Mouse (Mus musculus) splenic B cell, adult 2 months (primary cell): Measurements from ENCODE around the gene Washc2.
"Not testable (repeated sequence)": the region's sequence is repeated elsewhere in the genome, so short reads cannot be mapped to it uniquely, and the experiment has no call there.

ENCODE experiments used
- DNase-seq: peaks from one replicate; pipeline ENCODE4 v3.0.0-alpha.2; 2011; ENCODE audit warnings: low read depth, low spot score
- H3K27me3 ChIP-seq: 2 replicates; pipeline ENCODE4 v1.6.1; 2012; ENCODE audit warnings: mild to moderate bottlenecking, low read length, moderate library complexity, mixed read lengths; ENCODE audit not compliant: control insufficient read depth, poor library complexity, insufficient read depth, severe bottlenecking
- H3K36me3 ChIP-seq: 2 replicates; pipeline ENCODE4 v1.6.1; 2012; ENCODE audit warnings: mild to moderate bottlenecking, low read length, moderate library complexity, mixed read lengths; ENCODE audit not compliant: control insufficient read depth, poor library complexity, insufficient read depth, severe bottlenecking

The Washc2 gene

DNA sequence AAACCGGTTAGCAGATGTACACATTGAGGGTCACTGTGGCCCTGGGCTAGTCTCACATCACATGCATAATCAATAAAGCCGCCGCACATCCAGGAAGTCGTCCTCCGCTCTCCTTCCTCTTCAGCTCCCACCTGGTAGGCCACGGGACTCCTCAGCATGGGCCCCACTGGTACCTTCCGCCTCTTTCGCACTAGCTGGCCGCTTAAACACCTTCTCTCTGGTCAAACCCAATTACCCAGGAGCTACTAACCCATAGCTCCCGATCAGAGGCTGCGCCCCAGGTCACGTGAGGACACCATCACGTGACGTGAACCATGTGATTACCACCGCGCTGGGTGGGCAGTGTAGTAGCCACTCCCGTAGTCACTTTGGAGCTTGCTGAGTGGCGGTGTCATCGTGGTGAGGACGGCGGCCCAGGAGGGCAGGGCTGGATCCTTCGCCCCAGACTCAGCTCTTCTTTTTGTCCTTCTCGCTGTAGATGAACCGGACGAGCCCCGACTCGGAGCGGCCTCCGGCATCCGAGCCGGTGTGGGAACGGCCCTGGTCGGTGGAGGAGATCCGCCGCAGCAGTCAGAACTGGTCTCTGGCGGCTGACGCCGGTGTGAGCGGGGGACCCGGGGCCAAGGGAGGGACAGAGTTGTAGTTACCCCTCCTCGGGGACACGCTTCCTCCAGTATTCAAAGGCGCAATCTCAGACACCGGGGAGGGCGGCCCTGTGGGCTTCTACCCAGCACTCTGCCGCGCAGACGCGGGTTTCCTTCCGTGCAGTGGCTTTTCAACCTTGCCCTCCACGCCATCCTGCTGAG, at the start of gene Washc2:
Washc2 (plus strand) TSS at position 310 of the 806 bp plus-strand sequence.
- peaks cover 12% of the 10 kb centered on the region for H3K36me3 ChIP-seq
- peak; percentile 97 for DNase-seq

GRCm38 (mm10) chr6:116166383-116166782, 41.5 kb upstream of the Washc2 start:
- no peak for DNase-seq
- Histone ChIP-seq H3K36me3 (no peaks in the 10 kb centered on the region), H3K27me3 (no peaks in the 10 kb centered on the region)

More for the DNA sequence above, at the start of gene Washc2:
- H3K27me3 ChIP-seq, result no peaks in the 10 kb centered on the region

DNA sequence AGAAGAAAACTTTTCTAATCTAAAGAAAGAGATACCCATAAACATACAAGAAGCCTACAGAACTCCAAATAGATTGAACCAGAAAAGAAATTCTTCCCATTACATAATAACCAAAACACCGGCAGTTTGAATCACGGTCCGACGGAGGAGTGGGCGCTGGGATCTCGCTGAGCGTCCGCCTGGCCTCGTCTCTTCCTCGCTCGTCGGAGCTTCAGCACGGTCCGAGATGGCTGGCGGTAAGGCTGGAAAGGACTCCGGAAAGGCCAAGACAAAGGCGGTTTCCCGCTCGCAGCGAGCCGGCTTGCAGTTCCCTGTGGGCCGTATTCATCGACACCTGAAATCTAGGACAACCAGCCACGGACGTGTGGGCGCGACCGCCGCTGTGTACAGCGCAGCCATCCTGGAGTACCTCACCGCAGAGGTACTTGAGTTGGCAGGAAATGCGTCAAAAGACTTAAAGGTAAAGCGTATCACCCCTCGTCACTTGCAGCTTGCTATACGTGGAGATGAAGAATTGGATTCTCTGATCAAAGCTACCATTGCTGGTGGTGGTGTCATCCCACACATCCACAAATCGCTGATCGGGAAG, 34.2 kb upstream of the Washc2 start:
- H3K36me3 ChIP-seq, DNase-seq, H3K27me3 ChIP-seq: not testable (repeated sequence)

- Histone ChIP-seq H3K36me3 (no peaks in the 10 kb centered on the region), H3K27me3 (no peaks in the 10 kb centered on the region)
- DNase-seq, result no peak
Observed at GRCm38 (mm10) chr6:116178376-116178775, 29.5 kb upstream of the Washc2 start.

GRCm38 (mm10) chr6:116180731-116181130, 27.1 kb upstream of the Washc2 start:
- no peak for DNase-seq
- Histone ChIP-seq H3K36me3 (no peaks in the 10 kb centered on the region), H3K27me3 (no peaks in the 10 kb centered on the region)

- no peaks in the 10 kb centered on the region for H3K36me3 ChIP-seq
- DNase-seq, result no peak
Observed at GRCm38 (mm10) chr6:116183509-116183908, 24.3 kb upstream of the Washc2 start.

GRCm38 (mm10) chr6:116186485-116186884, 21.4 kb upstream of the Washc2 start:
- no peak for DNase-seq
- no peaks in the 10 kb centered on the region for H3K36me3 ChIP-seq
- H3K27me3 ChIP-seq, result no peaks in the 10 kb centered on the region

More at GRCm38 (mm10) chr6:116183509-116183908, 24.3 kb upstream of the Washc2 start:
- H3K27me3 ChIP-seq, result no peaks in the 10 kb centered on the region

DNA sequence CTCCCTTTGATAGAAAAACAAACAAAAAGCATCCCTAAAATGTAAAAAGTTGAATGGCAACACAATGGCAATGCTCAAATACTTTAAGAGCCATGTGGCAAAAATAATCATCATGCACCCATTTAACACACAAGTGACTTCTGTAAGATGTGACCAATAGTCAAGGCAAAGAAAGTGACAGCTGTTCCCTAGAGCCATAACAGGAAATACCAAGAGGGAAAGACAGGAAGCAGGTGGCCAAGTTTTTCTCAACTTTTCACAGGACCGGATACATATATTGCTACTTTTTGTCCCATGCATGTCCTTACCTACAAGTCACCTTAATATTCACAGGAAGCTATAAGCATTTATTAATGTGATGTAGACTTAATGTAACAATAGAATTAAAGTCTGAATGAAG, 18.4 kb upstream of the Washc2 start:
- no peak for DNase-seq
- Histone ChIP-seq H3K27me3 (no peaks in the 10 kb centered on the region), H3K36me3 (no peaks in the 10 kb centered on the region)

DNA sequence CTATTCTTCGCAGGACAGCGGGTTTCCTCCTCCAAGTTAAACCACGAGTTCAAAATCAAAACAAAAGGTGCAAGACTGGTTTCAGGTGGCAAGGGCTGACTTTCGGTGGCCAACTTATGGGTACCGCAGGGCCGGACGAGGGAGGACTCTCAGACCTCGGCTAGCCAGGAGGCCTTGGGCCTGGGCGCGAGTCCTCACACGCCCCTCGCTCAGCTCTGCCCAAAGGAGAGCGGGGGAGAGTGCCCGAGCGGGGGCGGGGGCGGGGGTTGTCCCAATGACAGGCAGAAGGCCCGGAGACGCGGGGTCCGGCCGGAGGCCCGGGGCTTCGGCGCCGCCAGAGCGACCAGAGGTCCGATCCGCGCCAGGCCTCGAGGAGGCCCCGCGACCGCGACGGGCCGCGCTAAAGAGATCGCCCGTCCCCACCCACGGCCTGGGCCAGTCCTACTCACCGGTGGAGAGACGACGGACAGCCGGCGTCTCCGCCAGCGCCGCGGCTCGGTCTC, 15.0 kb upstream of the Washc2 start:
- Histone ChIP-seq H3K27me3 (no peaks in the 10 kb centered on the region), H3K36me3 (no peaks in the 10 kb centered on the region)
- no peak for DNase-seq

DNA sequence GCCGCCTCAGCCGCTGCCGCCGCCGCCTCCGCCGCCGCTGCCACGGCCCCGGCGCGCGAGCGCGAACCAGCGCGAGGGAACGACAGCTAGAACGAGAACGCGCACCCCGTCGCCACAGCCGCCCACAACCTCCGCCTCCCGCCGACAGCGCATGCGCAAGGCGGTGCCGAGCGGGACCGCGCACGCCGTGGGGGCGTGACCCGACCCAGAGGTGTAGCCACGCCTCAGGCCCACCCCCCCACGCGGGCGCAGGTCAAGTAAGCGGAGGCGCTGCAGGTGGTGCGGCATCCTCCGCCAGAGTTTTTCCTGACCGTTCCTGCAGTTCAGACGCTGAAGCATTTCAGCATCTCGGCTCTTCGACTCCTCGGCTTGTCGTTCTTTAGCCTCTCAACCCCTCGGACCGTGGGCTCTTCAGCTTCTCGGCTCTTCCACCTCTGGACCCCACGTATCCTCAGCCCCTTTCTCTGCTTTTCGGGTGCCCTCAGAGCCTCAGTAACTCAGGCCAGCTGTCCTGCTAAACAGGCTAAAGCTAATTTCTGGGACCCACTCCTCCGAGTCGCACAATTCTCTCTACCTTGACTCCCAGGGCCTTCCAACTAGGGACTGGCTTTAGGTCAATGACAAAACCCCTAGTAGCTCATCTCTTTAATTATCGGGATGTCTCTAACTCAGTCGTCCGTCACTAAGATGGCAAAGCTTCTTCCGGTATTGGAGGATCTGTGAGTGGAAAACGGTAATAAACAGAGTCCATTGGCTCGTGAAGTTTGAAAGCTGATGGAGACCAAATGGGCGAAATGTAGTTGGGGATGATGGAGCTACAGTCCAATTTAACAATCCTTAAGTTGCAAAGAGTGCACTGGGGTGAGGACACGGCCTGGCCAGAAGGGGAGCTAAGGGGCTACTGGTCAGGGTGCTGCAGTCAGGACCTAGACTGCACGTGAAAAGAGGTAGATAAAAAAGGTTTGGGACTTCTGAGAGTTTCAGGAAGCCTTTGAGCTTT, 14.1 kb upstream of the Washc2 start, which contains the start of gene Tmcc1:
Tmcc1 (minus strand) TSS at position 93 of the 1,000 bp plus-strand sequence.
- peak; percentile 99 for DNase-seq
- H3K36me3 ChIP-seq, result no peaks in the 10 kb centered on the region
- H3K27me3 ChIP-seq, result no peaks in the 10 kb centered on the region

DNA sequence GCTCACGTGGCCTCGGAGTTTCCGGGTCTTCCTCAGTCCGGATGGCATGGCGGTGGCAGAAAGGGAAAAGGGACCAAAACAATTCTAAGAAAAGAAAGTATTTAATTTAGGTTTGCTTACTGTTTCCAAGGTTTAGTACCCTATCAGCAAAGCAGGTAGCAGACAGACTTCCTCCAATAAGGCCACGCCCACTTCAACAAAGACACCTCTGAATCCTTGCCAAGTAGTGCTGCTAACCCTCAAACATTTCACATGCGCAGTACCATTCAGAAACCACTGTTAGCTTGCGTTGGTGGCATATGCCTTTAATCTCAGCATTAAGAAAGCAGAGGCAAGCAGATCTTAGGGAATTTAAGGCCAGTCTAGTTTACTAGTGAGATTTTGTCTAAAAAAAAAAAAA, 12.0 kb upstream of the Washc2 start:
- Histone ChIP-seq H3K36me3 (no peaks in the 10 kb centered on the region), H3K27me3 (no peaks in the 10 kb centered on the region)
- no peak for DNase-seq

- peak; percentile 75 for DNase-seq
- Histone ChIP-seq H3K36me3 (no peaks in the 10 kb centered on the region), H3K27me3 (no peaks in the 10 kb centered on the region)
Observed at GRCm38 (mm10) chr6:116198173-116198572, 9.7 kb upstream of the Washc2 start.

DNA sequence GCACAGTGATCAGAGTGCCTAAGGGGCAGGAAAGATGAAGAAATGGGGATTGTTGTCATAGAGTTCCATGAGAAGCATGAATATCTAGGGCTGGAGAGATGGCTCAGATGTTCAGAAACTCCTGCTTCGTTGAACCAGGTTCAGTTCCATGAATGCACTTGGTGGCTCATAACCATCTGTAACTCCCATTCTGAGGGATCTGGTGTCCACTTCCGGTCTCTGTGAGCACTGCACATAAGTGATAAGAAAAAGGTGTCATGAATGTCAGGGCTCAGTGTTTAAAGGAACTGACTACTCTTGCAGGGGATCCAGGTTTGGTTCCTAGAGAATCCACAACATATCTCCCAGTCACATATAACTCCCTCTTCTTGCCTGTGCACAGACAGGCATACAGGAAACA, 8.2 kb upstream of the Washc2 start:
- Histone ChIP-seq H3K36me3 (no peaks in the 10 kb centered on the region), H3K27me3 (no peaks in the 10 kb centered on the region)
- no peak for DNase-seq

DNA sequence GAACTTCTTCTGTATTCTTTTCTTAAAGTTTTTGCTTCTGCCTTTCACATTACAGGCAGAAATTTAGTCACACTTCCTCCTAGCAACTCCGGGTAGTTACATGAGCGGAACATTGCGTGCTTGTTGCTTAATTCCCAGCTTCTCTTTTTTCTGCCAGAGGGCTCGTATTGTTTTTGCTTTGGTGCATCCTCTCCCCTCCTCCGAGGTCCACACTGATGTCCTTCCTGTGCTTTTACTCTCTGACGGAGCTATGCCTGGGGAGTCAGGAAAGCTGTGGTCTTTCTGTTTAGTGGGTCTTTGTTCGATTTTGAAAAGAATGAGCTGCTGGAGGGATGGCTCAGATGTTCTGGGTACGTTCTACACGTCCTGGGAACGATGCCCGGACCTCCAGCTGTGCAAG, 19.9 kb downstream of the Washc2 start:
- H3K27me3 ChIP-seq, result no peaks in the 10 kb centered on the region
- H3K36me3 ChIP-seq, result peaks cover 22% of the 10 kb centered on the region
- no peak for DNase-seq
